Comparison of ENCODE assay signal across 9 mouse cellular contexts in the genomic region with DNA sequence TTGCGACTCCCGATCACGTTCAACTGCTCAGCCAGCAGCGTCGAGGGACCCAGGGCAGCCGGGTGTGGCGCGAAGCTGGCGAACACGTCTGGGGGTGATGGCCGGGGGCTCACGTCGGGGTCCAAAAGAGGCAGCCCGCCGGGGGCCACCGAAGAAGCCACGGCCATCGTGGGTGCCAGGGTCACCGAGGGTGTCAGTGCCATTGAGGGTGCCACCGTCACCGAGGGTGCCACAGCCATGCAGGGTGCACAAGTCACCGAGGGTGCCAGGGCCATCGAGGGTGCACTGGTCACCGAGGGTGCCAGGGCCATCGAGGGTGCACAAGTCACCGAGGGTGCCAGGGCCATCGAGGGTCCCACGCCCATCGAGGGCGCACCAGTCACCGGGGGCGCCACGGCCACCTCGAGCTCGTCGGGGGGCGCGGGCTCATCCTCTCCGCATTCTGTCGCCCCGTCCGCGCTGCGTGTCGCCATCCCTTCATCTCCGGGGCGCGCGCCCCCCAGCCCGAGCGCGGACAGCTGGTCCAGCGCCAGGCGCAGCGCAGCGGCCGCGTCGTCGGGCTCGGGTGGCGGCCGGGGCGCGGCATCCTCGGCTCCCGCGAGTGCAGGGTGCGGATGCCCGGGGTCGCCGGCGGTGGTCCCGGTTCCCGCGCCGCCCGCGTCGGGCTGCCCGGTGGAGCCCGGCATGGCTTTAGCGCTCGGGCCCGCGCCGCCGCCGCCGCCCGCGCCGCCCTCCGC. TPM values are rescaled to one million over a fixed set of nuclear protein-coding genes. Genes with fewer than 3 reads are reported as not detected.
A peak's percentile ranks its signal among the peaks of the same experiment; 100 is the strongest.
DNase-seq lines count a peak whose midpoint lies in the region; ATAC-seq and TF ChIP-seq lines count a peak whose summit lies in the region.
"Had no signal": no experiment of that assay in that cellular context is flagged by ENCODE, and none has a peak within 500 bp of the region (broad histone marks: within the 10 kb centered on the region; RNA-seq: fewer than 3 reads in every experiment).

No protein-coding gene starts in this region.

- H3K4me1 ChIP-seq in heart, embryonic 10.5 days, result peaks cover 50% of the 10 kb centered on the region
- peaks cover 78% of the 10 kb centered on the region for H3K4me1 ChIP-seq in E14TG2a.4 (replicated peaks; ENCODE audit: low read depth, low read length)
- peaks cover 20% of the 10 kb centered on the region for H3K4me1 ChIP-seq in embryonic facial prominence, embryonic 14.5 days (ENCODE audit: control insufficient read depth, insufficient read depth, low read length)
- H3K4me1 ChIP-seq in intestine, postnatal 0 days (replicated peaks; ENCODE audit: control insufficient read depth, insufficient read depth, low read length), result 0 out of 2 replicates have a peak, but pooled peaks cover 6% of the 10 kb centered on the region

- peaks cover 51% of the 10 kb centered on the region for H3K36me3 ChIP-seq in heart, embryonic 10.5 days
- H3K36me3 ChIP-seq in E14TG2a.4 (ENCODE audit: insufficient read depth, low read length) (peaks cover 64% of the 10 kb centered on the region), myocyte (ENCODE audit: control insufficient read depth, insufficient read depth) (no peaks in the 10 kb centered on the region)
- peaks cover 37% of the 10 kb centered on the region for H3K36me3 ChIP-seq in embryonic facial prominence, embryonic 14.5 days (ENCODE audit: control insufficient read depth, insufficient read depth, low read length)
- H3K36me3 ChIP-seq in intestine, postnatal 0 days (ENCODE audit: control insufficient read depth, insufficient read depth), result peaks cover 6% of the 10 kb centered on the region; the same call in 1 of the 2 replicates

- H3K27me3 ChIP-seq in heart, embryonic 10.5 days (ENCODE audit: insufficient read depth, poor library complexity, severe bottlenecking), result no peaks in the 10 kb centered on the region
- peaks cover 13% of the 10 kb centered on the region for H3K27me3 ChIP-seq in E14TG2a.4 (ENCODE audit: insufficient read depth, low read length)
- no peaks in the 10 kb centered on the region for H3K27me3 ChIP-seq in embryonic facial prominence, embryonic 14.5 days (replicated peaks; ENCODE audit: control insufficient read depth, insufficient read depth, low read length)
- no peaks in the 10 kb centered on the region for H3K27me3 ChIP-seq in intestine, postnatal 0 days (replicated peaks; ENCODE audit: control insufficient read depth, insufficient read depth, low read length)
- H3K27me3 ChIP-seq in myocyte (ENCODE audit: control insufficient read depth, insufficient read depth, insufficient read length), result no peaks in the 10 kb centered on the region

- intact Hi-C loops in heart, postnatal 25 days (cut with DNase I), result no loop called here

- no peak for DNase-seq in heart, embryonic 10.5 days (ENCODE audit: low spot score)
- no peak for DNase-seq in heart, postnatal 25 days (ENCODE audit: low spot score)
- DNase-seq in embryonic facial prominence, embryonic 14.5 days (ENCODE audit: low spot score), result peak; percentile 23
- no peak for DNase-seq in right cerebral cortex, postnatal 25 days

- TF ChIP-seq POLR2A in myocyte (IDR thresholded peaks at IDR 0.05; ENCODE audit: insufficient read length, low read depth), result peak; percentile 5

- ATAC-seq in embryonic facial prominence, embryonic 14.5 days (ENCODE audit: low read depth), result no peak
- no peak for ATAC-seq in intestine, postnatal 0 days
- ATAC-seq in megakaryocyte progenitor cell, adult 5-6 weeks (replicated peaks; ENCODE audit: poor library complexity), result no peak

- 7% methylated on average over 94 of the region's 94 CpGs for WGBS in heart, embryonic 10.5 days
- 0% methylated on average over 16 of the region's 94 CpGs for WGBS in embryonic facial prominence, embryonic 14.5 days
- under 1% methylated on average over 71 of the region's 94 CpGs for WGBS in intestine, postnatal 0 days

- no peaks in the 10 kb centered on the region for H3K9me3 ChIP-seq in heart, embryonic 10.5 days
- no peaks in the 10 kb centered on the region for H3K9me3 ChIP-seq in E14TG2a.4 (ENCODE audit: low read length)
- no peaks in the 10 kb centered on the region for H3K9me3 ChIP-seq in embryonic facial prominence, embryonic 14.5 days (ENCODE audit: control insufficient read depth, low read length)
- no peaks in the 10 kb centered on the region for H3K9me3 ChIP-seq in intestine, postnatal 0 days (ENCODE audit: control insufficient read depth)

- H3K79me2 ChIP-seq in myocyte (ENCODE audit: control insufficient read depth, insufficient read depth), result peaks cover 51% of the 10 kb centered on the region

- peak overlapping the region; percentile 87 for H3K4me3 ChIP-seq in heart, embryonic 10.5 days
- H3K4me3 ChIP-seq in E14TG2a.4 (replicated peaks; ENCODE audit: low read length) (peak overlapping the region; percentile 88), myocyte (peak overlapping the region; percentile 100)
- H3K4me3 ChIP-seq in embryonic facial prominence, embryonic 14.5 days (ENCODE audit: low read depth, low read length), result peak overlapping the region; percentile 90
- peak overlapping the region; percentile 62 for H3K4me3 ChIP-seq in intestine, postnatal 0 days (ENCODE audit: low read depth, low read length)

- no peak for TF ChIP-seq CTCF in E14TG2a.4 (conservative IDR thresholded peaks at IDR 0.05; ENCODE audit: low read length)
- no peak for TF ChIP-seq CTCF in intestine, postnatal 0 days (IDR thresholded peaks at IDR 0.05; ENCODE audit: low read depth)

- peak overlapping the region; percentile 91 for H3K4me2 ChIP-seq in embryonic facial prominence, embryonic 14.5 days (ENCODE audit: low read depth, low read length)
- peak overlapping the region; percentile 98 for H3K4me2 ChIP-seq in intestine, postnatal 0 days (replicated peaks; ENCODE audit: low read depth)
- H3K4me2 ChIP-seq in myocyte (ENCODE audit: low read depth), result peak overlapping the region; percentile 94

- peak overlapping the region; percentile 87 for H3ac ChIP-seq in myocyte (ENCODE audit: control insufficient read depth, insufficient read length)

- H3K9ac ChIP-seq in embryonic facial prominence, embryonic 14.5 days (ENCODE audit: low read depth, low read length), result peak overlapping the region; percentile 95
- H3K9ac ChIP-seq in intestine, postnatal 0 days (ENCODE audit: low read depth, low read length), result peak overlapping the region; percentile 87

- H3K27ac ChIP-seq in heart, embryonic 10.5 days, result peak overlapping the region; percentile 94
- peak overlapping the region; percentile 92 for H3K27ac ChIP-seq in embryonic facial prominence, embryonic 14.5 days (replicated peaks; ENCODE audit: low read depth, low read length)
- H3K27ac ChIP-seq in intestine, postnatal 0 days (ENCODE audit: low read depth, low read length), result peak overlapping the region; percentile 62; the same call in 1 of the 2 replicates

TF ChIP-seq in myocyte, 11 proteins besides CTCF, POLR2A, EP300 and RAD21 (continues in another document):
- TF ChIP-seq REST (IDR thresholded peaks at IDR 0.05; ENCODE audit: insufficient read depth, insufficient read length) (no peak), TCF3 (IDR thresholded peaks at IDR 0.05; ENCODE audit: insufficient read length, low read depth) (no peak), MAX (IDR thresholded peaks at IDR 0.05; ENCODE audit: low read depth) (no peak), E2F4 (IDR thresholded peaks at IDR 0.05; ENCODE audit: insufficient read depth) (no peak), CEBPB (IDR thresholded peaks at IDR 0.05; ENCODE audit: insufficient read depth, poor library complexity, severe bottlenecking) (no peak)

RNA-seq across cellular contexts. Expression of a gene that starts 0.6 kb away (rescaled TPM):
- 2.1 and 5.0 TPM in 2 replicates for polyA plus RNA-seq in heart, embryonic 10.5 days (2016; fragmentation: Nextera tagmentation; extraction: Ambion mirVana)
- total RNA-seq in heart, postnatal 25 days (2021), result 1 to 10 TPM; 7.5 to 8.8 TPM
- 6.2 and 6.4 TPM in 2 replicates for polyA plus RNA-seq in embryonic facial prominence, embryonic 14.5 days (2014; fragmentation: Nextera tagmentation; extraction: Ambion mirVana)
- polyA plus RNA-seq in intestine, postnatal 0 days (2015; fragmentation: Nextera tagmentation; extraction: Ambion mirVana), result 3.2 and 4.2 TPM in 2 replicates
- polyA plus RNA-seq in myocyte (2012; fragmentation: generic; extraction: Trizol), result 29.6 TPM
- total RNA-seq in megakaryocyte progenitor cell, adult 5-6 weeks (2015), result 1.9 and 4.3 TPM in 2 replicates
- total RNA-seq in megakaryocyte progenitor cell, adult 5-6 weeks (2017), result 2.7 and 7.9 TPM in 2 replicates

RNA-seq across cellular contexts. Expression of a gene that starts 12.4 kb away (rescaled TPM):
- polyA plus RNA-seq in heart, embryonic 10.5 days (2016; fragmentation: Nextera tagmentation; extraction: Ambion mirVana), result 237 and 315 TPM in 2 replicates
- total RNA-seq in heart, postnatal 25 days (2021), result 10 to 100 TPM; 85.2 to 88.9 TPM
- 164 and 186 TPM in 2 replicates for polyA plus RNA-seq in embryonic facial prominence, embryonic 14.5 days (2014; fragmentation: Nextera tagmentation; extraction: Ambion mirVana)
- 48.0 and 51.0 TPM in 2 replicates for polyA plus RNA-seq in intestine, postnatal 0 days (2015; fragmentation: Nextera tagmentation; extraction: Ambion mirVana)
- 190 TPM for polyA plus RNA-seq in myocyte (2012; fragmentation: generic; extraction: Trizol)
- 91.1 and 96.6 TPM in 2 replicates for total RNA-seq in megakaryocyte progenitor cell, adult 5-6 weeks (2015)
- 82.8 and 90.8 TPM in 2 replicates for total RNA-seq in megakaryocyte progenitor cell, adult 5-6 weeks (2017)

RNA-seq across cellular contexts. Expression of a gene that starts 19.7 kb away (rescaled TPM):
- polyA plus RNA-seq in heart, embryonic 10.5 days (2016; fragmentation: Nextera tagmentation; extraction: Ambion mirVana), result 973 and 1,195 TPM in 2 replicates
- 1,000 to 10,000 TPM; 1,983 to 2,045 TPM for total RNA-seq in heart, postnatal 25 days (2021)
- polyA plus RNA-seq in embryonic facial prominence, embryonic 14.5 days (2014; fragmentation: Nextera tagmentation; extraction: Ambion mirVana), result 751 and 879 TPM in 2 replicates
- 1,032 and 1,082 TPM in 2 replicates for polyA plus RNA-seq in intestine, postnatal 0 days (2015; fragmentation: Nextera tagmentation; extraction: Ambion mirVana)
- polyA plus RNA-seq in myocyte (2012; fragmentation: generic; extraction: Trizol), result 1,247 TPM
- total RNA-seq in megakaryocyte progenitor cell, adult 5-6 weeks (2015), result 202 and 210 TPM in 2 replicates
- 184 and 263 TPM in 2 replicates for total RNA-seq in megakaryocyte progenitor cell, adult 5-6 weeks (2017)

RNA-seq across cellular contexts. Expression of a gene that starts 30.6 kb away (rescaled TPM):
- 0.16 TPM in 1 of 2 replicates, not detected in the other for polyA plus RNA-seq in heart, embryonic 10.5 days (2016; fragmentation: Nextera tagmentation; extraction: Ambion mirVana)
- total RNA-seq in heart, postnatal 25 days (2021), result under 1 TPM; 0.18 to 0.36 TPM
- 0.47 and 0.72 TPM in 2 replicates for polyA plus RNA-seq in embryonic facial prominence, embryonic 14.5 days (2014; fragmentation: Nextera tagmentation; extraction: Ambion mirVana)
- 0.09 and 0.20 TPM in 2 replicates for polyA plus RNA-seq in intestine, postnatal 0 days (2015; fragmentation: Nextera tagmentation; extraction: Ambion mirVana)
- 0.05 TPM for polyA plus RNA-seq in myocyte (2012; fragmentation: generic; extraction: Trizol)
- total RNA-seq in megakaryocyte progenitor cell, adult 5-6 weeks (2015), result not detected in 2 replicates
- not detected in 2 replicates for total RNA-seq in megakaryocyte progenitor cell, adult 5-6 weeks (2017)
- total RNA-seq: neutrophil, adult 5-6 weeks had no signal

RNA-seq across cellular contexts. Expression of a gene that starts 38.7 kb away (rescaled TPM):
- 1.3 and 1.9 TPM in 2 replicates for polyA plus RNA-seq in heart, embryonic 10.5 days (2016; fragmentation: Nextera tagmentation; extraction: Ambion mirVana)
- total RNA-seq in heart, postnatal 25 days (2021), result 10 to 100 TPM; 68.4 to 71.7 TPM
- 5.8 and 6.3 TPM in 2 replicates for polyA plus RNA-seq in embryonic facial prominence, embryonic 14.5 days (2014; fragmentation: Nextera tagmentation; extraction: Ambion mirVana)
- polyA plus RNA-seq in intestine, postnatal 0 days (2015; fragmentation: Nextera tagmentation; extraction: Ambion mirVana), result 46.7 and 50.4 TPM in 2 replicates
- 57.8 TPM for polyA plus RNA-seq in myocyte (2012; fragmentation: generic; extraction: Trizol)
- 0.15 and 0.25 TPM in 2 replicates for total RNA-seq in megakaryocyte progenitor cell, adult 5-6 weeks (2015)
- total RNA-seq in megakaryocyte progenitor cell, adult 5-6 weeks (2017), result 0.20 and 0.46 TPM in 2 replicates
- total RNA-seq: neutrophil, adult 5-6 weeks had no signal
